31 mouse cellular contexts compared by ENCODE assay signal in genomic region chr11:44478382-44478781, GRCm38 (mm10). TPM values are rescaled to one million over a fixed set of nuclear protein-coding genes. Genes with fewer than 3 reads are reported as not detected.
DNase-seq lines count a peak whose midpoint lies in the region; ATAC-seq and TF ChIP-seq lines count a peak whose summit lies in the region.
"Had no signal": no experiment of that assay in that cellular context is flagged by ENCODE, and none has a peak within 500 bp of the region (broad histone marks: within the 10 kb centered on the region; RNA-seq: fewer than 3 reads in every experiment).

No protein-coding gene starts in this region.

- peak overlapping the region; percentile 72; the same call in 1 of the 2 replicates for H3K27ac ChIP-seq in spleen, adult 2 months (ENCODE audit: insufficient read depth, low read length)
- no peak overlapping the region for H3K27ac ChIP-seq in hindbrain, embryonic 16.5 days (ENCODE audit: low read depth, low read length)
- H3K27ac ChIP-seq: embryonic facial prominence, embryonic 10.5 days; embryonic facial prominence, embryonic 15.5 days; forebrain, embryonic 12.5 days; hindbrain, embryonic 13.5 days; lung, embryonic 15.5 days; midbrain, embryonic 12.5 days; neural tube, embryonic 13.5 days; stomach, embryonic 15.5 days had no signal

- no peak overlapping the region for H3K4me2 ChIP-seq in hindbrain, embryonic 16.5 days (ENCODE audit: low read length)
- H3K4me2 ChIP-seq: embryonic facial prominence, embryonic 15.5 days; forebrain, embryonic 12.5 days; heart, embryonic 11.5 days; hindbrain, embryonic 13.5 days; lung, embryonic 15.5 days; midbrain, embryonic 12.5 days; neural tube, embryonic 13.5 days; stomach, embryonic 15.5 days had no signal

- WGBS in spleen, adult 2 months: 44% methylated on average over 4 of the region's 4 CpGs
- 93% methylated on average over 4 of the region's 4 CpGs for WGBS in hindbrain, embryonic 16.5 days

- no peak overlapping the region for H3K9ac ChIP-seq in hindbrain, embryonic 16.5 days (ENCODE audit: low read depth, low read length)
- H3K9ac ChIP-seq: embryonic facial prominence, embryonic 15.5 days; forebrain, embryonic 12.5 days; hindbrain, embryonic 13.5 days; lung, embryonic 15.5 days; midbrain, embryonic 12.5 days; neural tube, embryonic 13.5 days; stomach, embryonic 15.5 days had no signal

- no peaks in the 10 kb centered on the region for H3K27me3 ChIP-seq in spleen, adult 2 months (ENCODE audit: control insufficient read depth, insufficient read depth, low read length)
- no peaks in the 10 kb centered on the region for H3K27me3 ChIP-seq in hindbrain, embryonic 16.5 days (replicated peaks; ENCODE audit: control insufficient read depth, insufficient read depth, low read length)
- H3K27me3 ChIP-seq: embryonic facial prominence, embryonic 15.5 days; forebrain, embryonic 12.5 days; hindbrain, embryonic 13.5 days; lung, embryonic 15.5 days; megakaryocyte, embryonic 14.5 days; midbrain, embryonic 12.5 days; neural tube, embryonic 13.5 days; Patski; stomach, embryonic 15.5 days had no signal

- TF ChIP-seq POLR2A in spleen, adult 2 months (IDR thresholded peaks at IDR 0.05; ENCODE audit: low read depth, low read length): no peak

- no peaks in the 10 kb centered on the region for H3K36me3 ChIP-seq in spleen, adult 2 months (ENCODE audit: control insufficient read depth, insufficient read depth, low read length)
- no peaks in the 10 kb centered on the region for H3K36me3 ChIP-seq in hindbrain, embryonic 16.5 days (ENCODE audit: control insufficient read depth, insufficient read depth, low read length)
- H3K36me3 ChIP-seq: embryonic facial prominence, embryonic 10.5 days; embryonic facial prominence, embryonic 15.5 days; forebrain, embryonic 12.5 days; hindbrain, embryonic 13.5 days; lung, embryonic 15.5 days; midbrain, embryonic 12.5 days; neural tube, embryonic 13.5 days; stomach, embryonic 15.5 days had no signal

- peaks cover 24% of the 10 kb centered on the region; the same call in 1 of the 2 replicates for H3K4me1 ChIP-seq in spleen, adult 2 months (ENCODE audit: control insufficient read depth, insufficient read depth, insufficient read length)
- no peaks in the 10 kb centered on the region for H3K4me1 ChIP-seq in hindbrain, embryonic 16.5 days (ENCODE audit: control insufficient read depth, insufficient read depth, low read depth, low read length)
- H3K4me1 ChIP-seq: embryonic facial prominence, embryonic 10.5 days; embryonic facial prominence, embryonic 15.5 days; forebrain, embryonic 12.5 days; hindbrain, embryonic 13.5 days; lung, embryonic 15.5 days; midbrain, embryonic 12.5 days; neural tube, embryonic 13.5 days; stomach, embryonic 15.5 days had no signal

- DNase-seq in spleen, adult 2 months (ENCODE audit: low read depth in 1 of 2, low spot score in 2 of 2): peak in 1 of 2 experiments; percentile 66
- no peak for DNase-seq in spleen, adult 12 weeks (ENCODE audit: low spot score)
- DNase-seq in MEL-GATA-1-ER (ENCODE audit: extremely low read depth, low read depth): peak; percentile 12
- no peak for DNase-seq in heart, adult 9 months (ENCODE audit: low spot score in 2 of 2)
- DNase-seq in heart, adult 8-10 months (ENCODE audit: low spot score): no peak
- DNase-seq: adrenal gland, postnatal 14 days; cerebellum, adult 18-20 months; cerebellum, postnatal 10 days; gastrocnemius, postnatal 10 days; heart, postnatal 36 days; kidney, adult 11 months; kidney, postnatal 14 days; layer of hippocampus, adult 9-11 months; liver; right cerebral cortex, postnatal 25 days; spleen, adult 18-20 months; thymus, postnatal 14 days had no signal

- ATAC-seq in megakaryocyte progenitor cell, adult 5-6 weeks (replicated peaks; ENCODE audit: poor library complexity): peak; percentile 57
- ATAC-seq in hindbrain, embryonic 16.5 days: no peak
- ATAC-seq: inflammation-experienced regulatory T-cells, adult 6 months; Patski had no signal

- no peaks in the 10 kb centered on the region for H3K9me3 ChIP-seq in hindbrain, embryonic 16.5 days (ENCODE audit: control insufficient read depth, low read length)
- H3K9me3 ChIP-seq: embryonic facial prominence, embryonic 10.5 days; embryonic facial prominence, embryonic 15.5 days; forebrain, embryonic 12.5 days; hindbrain, embryonic 13.5 days; lung, embryonic 15.5 days; midbrain, embryonic 12.5 days; neural tube, embryonic 13.5 days; stomach, embryonic 15.5 days had no signal

- no peak overlapping the region for H3K4me3 ChIP-seq in spleen, adult 2 months (ENCODE audit: extremely low read depth, insufficient read depth, insufficient read length)
- no peak overlapping the region for H3K4me3 ChIP-seq in hindbrain, embryonic 16.5 days (ENCODE audit: low read length)
- H3K4me3 ChIP-seq: embryonic facial prominence, embryonic 10.5 days; embryonic facial prominence, embryonic 15.5 days; forebrain, embryonic 12.5 days; hindbrain, embryonic 13.5 days; lung, embryonic 15.5 days; megakaryocyte, embryonic 14.5 days; midbrain, embryonic 12.5 days; neural tube, embryonic 13.5 days; stomach, embryonic 15.5 days had no signal

- no peak for TF ChIP-seq CTCF in spleen, adult 2 months (IDR thresholded peaks at IDR 0.05; ENCODE audit: extremely low read depth, insufficient read depth, insufficient read length, insufficient replicate concordance)

RNA-seq across cellular contexts. Expression of gene Ublcp1, which starts 8.1 kb away (rescaled TPM):
- polyA plus RNA-seq in spleen, adult 2 months (2012; rRNA removed): 10.7 and 11.4 TPM in 2 replicates
- total RNA-seq in megakaryocyte progenitor cell, adult 5-6 weeks (2015): 11.0 and 14.9 TPM in 2 replicates
- total RNA-seq in megakaryocyte progenitor cell, adult 5-6 weeks (2017): 11.6 and 13.8 TPM in 2 replicates
- polyA plus RNA-seq in hindbrain, embryonic 16.5 days (2015; fragmentation: Nextera tagmentation; extraction: Ambion mirVana): 57.2 and 60.6 TPM in 2 replicates
- total RNA-seq in heart, adult 8-10 months (2022): 10 to 100 TPM; 33.2 to 40.9 (median 39.4) TPM

RNA-seq across cellular contexts. Expression of gene Rnf145, which starts 40.4 kb away (rescaled TPM):
- 65.5 and 191 TPM in 2 replicates for polyA plus RNA-seq in spleen, adult 2 months (2012; rRNA removed)
- total RNA-seq in megakaryocyte progenitor cell, adult 5-6 weeks (2015): 12.8 and 18.9 TPM in 2 replicates
- 20.7 and 24.9 TPM in 2 replicates for total RNA-seq in megakaryocyte progenitor cell, adult 5-6 weeks (2017)
- polyA plus RNA-seq in hindbrain, embryonic 16.5 days (2015; fragmentation: Nextera tagmentation; extraction: Ambion mirVana): 96.2 and 102 TPM in 2 replicates
- total RNA-seq in heart, adult 8-10 months (2022): 10 to 100 TPM; 11.0 to 21.4 (median 13.7) TPM
